Mouse (Mus musculus) midbrain, embryonic 14.5 days (tissue): ENCODE results near the gene Vmn2r83. TPM values are rescaled to one million over a fixed set of nuclear protein-coding genes. Genes with fewer than 3 reads are reported as not detected.
"Not testable (repeated sequence)": the region's sequence is repeated elsewhere in the genome, so short reads cannot be mapped to it uniquely, and the experiment has no call there.

Experiments
- ATAC-seq: fragments of 200-750 bp; cut with Nextera tagmentation; 2 replicates; pipeline ENCODE4 v1.8.0; 2017; ENCODE audit warnings: moderate number of reproducible peaks, moderate library complexity; ENCODE audit not compliant: low FRiP score, low TSS enrichment
- DNase-seq: peaks from one replicate; pipeline ENCODE4 v3.0.0-alpha.2; 2015
- H3K27ac ChIP-seq: fragments of 300-500 bp; sonication (generic); replicated peaks from 2 replicates; pipeline ENCODE4 v1.5.1; 2014; ENCODE audit warnings: mild to moderate bottlenecking, low read depth, low read length, moderate library complexity
- H3K27me3 ChIP-seq: fragments of 300-500 bp; sonication (generic); 2 replicates; pipeline ENCODE4 v1.6.1; 2014; ENCODE audit warnings: low read length, control low read depth, mixed read lengths; ENCODE audit not compliant: control insufficient read depth, insufficient read depth
- H3K36me3 ChIP-seq: fragments of 300-500 bp; sonication (generic); 2 replicates; pipeline ENCODE4 v1.6.1; 2014; ENCODE audit warnings: low read length, control low read depth; ENCODE audit not compliant: control insufficient read depth, insufficient read depth
- H3K4me1 ChIP-seq: fragments of 300-500 bp; sonication (generic); 2 replicates; pipeline ENCODE4 v1.6.1; 2014; ENCODE audit warnings: mild to moderate bottlenecking, antibody characterized with exemption, low read length, control low read depth; ENCODE audit not compliant: control insufficient read depth, insufficient read depth
- H3K4me2 ChIP-seq: fragments of 300-500 bp; sonication (generic); 2 replicates; pipeline ENCODE4 v1.6.1; 2014; ENCODE audit warnings: mild to moderate bottlenecking, low read length, moderate library complexity
- H3K4me3 ChIP-seq: fragments of 300-500 bp; sonication (generic); replicated peaks from 2 replicates; pipeline ENCODE4 v1.5.1; 2014; ENCODE audit warnings: low read depth, low read length
- H3K9ac ChIP-seq: fragments of 300-500 bp; sonication (generic); replicated peaks from 2 replicates; pipeline ENCODE4 v1.6.1; 2014; ENCODE audit warnings: mild to moderate bottlenecking, low read length, moderate library complexity
- H3K9me3 ChIP-seq: fragments of 300-500 bp; sonication (generic); 2 replicates; pipeline ENCODE4 v1.6.1; 2016; ENCODE audit warnings: low read length, control low read depth, mixed read lengths; ENCODE audit not compliant: control insufficient read depth
- WGBS: fragments of 180-500 bp; shearing (Covaris S2); extraction: QIAGEN DNeasy Blood & Tissue Kit; methylation state at CpG from one replicate; pipeline ENCODE4 v1.1.7; 2014; 5-methylcytosine and 5-hydroxymethylcytosine counted together
- polyA plus RNA-seq: library from polyadenylated mRNA; unstranded; fragments of >200 nt; fragmentation: Nextera tagmentation; extraction: Ambion mirVana; gene quantifications from 2 replicates; pipeline ENCODE4 v1.2.1, GENCODE M21; 2014

The Vmn2r83 gene
- polyA plus RNA-seq, result not detected in 2 replicates

- Histone ChIP-seq H3K9me3 (no peaks in the 10 kb centered on the region), H3K9ac (no peak within 1 kb of the TSS), H3K4me1 (no peaks in the 10 kb centered on the region), H3K36me3 (no peaks in the 10 kb centered on the region), H3K4me3 (no peak within 1 kb of the TSS), H3K27me3 (no peaks in the 10 kb centered on the region), H3K27ac (no peak within 1 kb of the TSS), H3K4me2 (no peak within 1 kb of the TSS)
- no peak for ATAC-seq
- DNase-seq, result no peak
Measured at GRCm38 (mm10) chr10:79468431-79468830, at the start of gene Vmn2r83. Vmn2r83 (plus strand) TSS chr10:79468731.

DNA sequence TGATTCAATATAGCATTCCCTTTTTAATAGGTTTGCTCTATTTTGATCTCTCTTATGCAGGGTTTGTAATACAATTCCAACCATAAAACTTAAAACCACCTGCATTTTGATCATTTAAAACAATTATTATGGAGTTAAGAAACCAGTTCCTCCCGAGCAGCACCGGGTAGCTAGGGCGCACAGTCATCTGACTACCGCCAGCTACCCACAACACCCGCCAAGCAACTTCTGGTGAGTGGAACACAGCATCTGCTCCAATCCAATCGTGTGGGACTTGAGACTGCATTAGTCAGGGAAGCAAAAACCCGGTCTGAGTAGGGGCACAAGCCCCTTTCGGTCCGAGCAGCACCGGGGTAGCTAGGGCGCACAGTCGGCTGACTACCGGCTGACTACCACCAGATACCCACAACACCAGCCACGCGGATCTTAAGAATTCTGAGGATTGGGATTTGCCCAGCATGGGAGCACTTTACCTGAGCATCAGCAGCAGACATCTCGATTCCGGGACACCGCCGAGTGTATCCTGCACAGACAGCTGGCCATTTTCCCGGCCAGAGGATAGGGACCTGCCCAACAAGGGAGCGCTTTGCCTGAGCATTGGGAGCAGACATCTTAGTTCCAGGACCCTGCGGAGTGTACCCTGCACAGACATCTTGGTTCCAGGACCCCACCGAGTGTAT, 33.2 kb upstream of the Vmn2r83 start:
- not testable (repeated sequence) for H3K9me3 ChIP-seq, H3K9ac ChIP-seq, H3K4me2 ChIP-seq, H3K27ac ChIP-seq, H3K36me3 ChIP-seq, H3K4me1 ChIP-seq, ATAC-seq, DNase-seq, H3K27me3 ChIP-seq, H3K4me3 ChIP-seq
- WGBS, result 89% methylated on average over 23 of the region's 23 CpGs

- 71% methylated on average over 3 of the region's 3 CpGs for WGBS
- H3K4me1 ChIP-seq, result no peaks in the 10 kb centered on the region
Measured at GRCm38 (mm10) chr10:79495886-79496285, 27.4 kb downstream of the Vmn2r83 start.

DNA sequence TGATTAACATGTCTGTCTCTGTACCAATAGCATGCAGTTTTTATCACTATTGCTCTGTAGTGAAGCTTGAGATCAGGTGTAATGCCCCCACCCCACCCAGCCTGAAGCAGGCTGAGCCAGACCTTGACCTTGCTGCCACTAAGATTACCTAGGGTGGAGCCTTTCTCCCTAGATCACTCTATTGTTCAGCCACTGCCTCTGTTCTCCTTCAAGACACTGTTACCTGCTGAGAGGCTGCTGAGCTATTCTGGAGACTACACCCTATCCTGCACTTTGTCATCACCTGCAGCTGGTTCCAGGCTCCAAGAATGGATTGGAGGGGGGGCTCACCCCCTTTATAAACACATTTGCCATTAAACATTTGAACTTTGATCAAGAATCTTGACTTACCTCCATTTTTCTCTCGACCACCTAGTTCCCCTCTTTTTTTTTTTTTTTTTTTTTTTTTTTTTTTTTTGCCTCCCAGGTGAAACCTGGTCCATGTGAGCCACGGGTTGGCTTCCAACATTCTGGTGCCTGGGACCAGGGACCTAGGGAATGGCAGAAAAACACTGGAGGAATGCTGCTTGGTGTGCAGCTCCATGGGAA, 28.3 kb downstream of the Vmn2r83 start:
- Histone ChIP-seq H3K27ac (no peak overlapping the region), H3K9me3 (no peaks in the 10 kb centered on the region), H3K9ac (no peak overlapping the region), H3K36me3 (no peaks in the 10 kb centered on the region), H3K4me1 (no peaks in the 10 kb centered on the region), H3K4me3 (no peak overlapping the region), H3K27me3 (no peaks in the 10 kb centered on the region), H3K4me2 (no peak overlapping the region)
- ATAC-seq (no peak), DNase-seq (no peak)
- WGBS, result 52% methylated on average over 2 of the region's 2 CpGs

More at GRCm38 (mm10) chr10:79495886-79496285, 27.4 kb downstream of the Vmn2r83 start:
- Histone ChIP-seq H3K9me3 (no peaks in the 10 kb centered on the region), H3K4me2 (no peak overlapping the region), H3K4me3 (no peak overlapping the region), H3K36me3 (no peaks in the 10 kb centered on the region), H3K27ac (no peak overlapping the region), H3K27me3 (no peaks in the 10 kb centered on the region), H3K9ac (no peak overlapping the region)
- DNase-seq, result no peak
- no peak for ATAC-seq

DNA sequence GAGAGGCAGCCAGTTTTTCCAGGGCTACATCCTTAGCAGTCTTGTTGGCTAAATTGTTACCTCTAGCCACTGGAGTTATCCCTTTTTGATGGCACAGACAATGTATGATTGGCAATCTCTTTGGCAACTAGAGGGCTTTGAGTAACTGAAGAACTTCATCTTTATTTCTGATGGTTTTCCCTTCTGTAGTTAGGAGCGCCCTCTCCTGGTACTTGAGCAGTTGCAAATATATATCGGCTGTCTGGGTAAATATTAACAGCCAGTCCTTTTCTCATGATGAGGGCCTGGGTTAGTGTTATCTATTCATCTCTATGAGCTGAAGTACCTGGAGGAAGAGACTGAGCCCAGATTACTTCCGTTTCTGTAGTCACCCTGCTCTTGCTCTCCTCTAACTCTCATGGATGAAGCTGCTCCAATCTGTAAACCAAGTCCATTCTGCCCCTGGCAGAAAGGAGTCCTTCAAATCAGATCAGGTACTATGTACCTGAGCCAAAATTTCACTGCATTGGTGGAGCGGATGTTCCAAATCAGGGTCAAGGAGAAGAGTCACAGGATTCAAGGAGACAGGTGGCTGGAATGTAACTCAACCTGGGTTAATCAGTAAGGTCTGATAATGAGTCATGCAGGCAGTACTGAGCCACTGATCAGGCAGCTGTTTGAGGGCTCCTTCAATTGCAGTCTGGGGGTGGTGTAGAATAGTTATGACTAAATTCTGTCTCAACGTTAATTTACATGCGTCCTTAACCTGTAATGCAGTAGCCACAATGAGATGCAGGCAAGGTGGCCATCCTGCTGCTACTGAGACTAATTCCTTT, 34.5 kb downstream of the Vmn2r83 start:
- no peaks in the 10 kb centered on the region for H3K27me3 ChIP-seq
- H3K36me3 ChIP-seq, result no peaks in the 10 kb centered on the region
- no peaks in the 10 kb centered on the region for H3K9me3 ChIP-seq
- H3K4me2 ChIP-seq, result no peak overlapping the region
- no peak overlapping the region for H3K9ac ChIP-seq
- peak; percentile 29 for DNase-seq
- H3K4me3 ChIP-seq, result no peak overlapping the region
- ATAC-seq, result no peak
- 66% methylated on average over 6 of the region's 6 CpGs for WGBS
- no peaks in the 10 kb centered on the region for H3K4me1 ChIP-seq
- no peak overlapping the region for H3K27ac ChIP-seq

DNA sequence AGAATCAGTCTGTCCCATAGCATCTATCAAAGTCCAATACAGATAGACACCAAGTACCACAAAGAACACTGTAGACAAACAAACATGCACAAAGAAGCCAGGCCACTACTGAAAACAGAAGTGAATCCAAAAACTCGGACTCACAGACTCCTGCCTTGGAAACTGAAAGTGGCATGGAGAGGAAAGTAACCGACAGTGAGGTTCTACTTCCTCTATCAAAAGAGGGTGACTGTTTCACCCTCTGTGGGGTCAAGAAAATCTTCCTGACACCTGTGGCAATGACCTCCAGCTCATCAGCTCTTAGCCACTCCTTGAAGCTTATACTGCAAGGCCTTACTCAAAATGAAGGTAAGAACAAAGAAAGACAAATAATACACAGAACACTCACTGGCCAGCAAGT, 38.2 kb downstream of the Vmn2r83 start:
- no peaks in the 10 kb centered on the region for H3K9me3 ChIP-seq
- no peaks in the 10 kb centered on the region for H3K4me1 ChIP-seq
- no peak overlapping the region for H3K4me2 ChIP-seq
- 81% methylated on average over 2 of the region's 2 CpGs for WGBS
- H3K9ac ChIP-seq, result no peak overlapping the region
- H3K27ac ChIP-seq, result no peak overlapping the region
- no peak for ATAC-seq
- DNase-seq, result no peak
- no peaks in the 10 kb centered on the region for H3K36me3 ChIP-seq
- H3K27me3 ChIP-seq, result no peaks in the 10 kb centered on the region
- no peak overlapping the region for H3K4me3 ChIP-seq

DNA sequence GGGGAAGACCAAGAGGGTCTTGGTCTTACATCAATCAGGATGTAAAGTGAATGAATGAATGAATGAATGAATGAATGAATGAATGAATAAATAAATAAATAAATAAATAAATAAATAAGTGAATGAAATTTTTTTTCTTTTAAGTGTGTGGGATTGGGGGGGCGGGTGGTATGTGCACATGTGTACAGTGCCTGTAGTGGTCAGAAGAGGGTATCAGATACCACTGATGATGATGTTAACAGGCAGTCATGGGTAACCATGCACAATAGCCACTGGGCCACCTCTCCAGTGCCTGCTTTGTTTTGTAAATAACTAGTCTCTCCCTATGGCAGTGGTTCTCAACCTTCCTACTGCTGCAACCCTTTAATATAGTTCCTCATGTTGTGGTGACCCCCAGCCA, 55.9 kb downstream of the Vmn2r83 start:
- Histone ChIP-seq H3K9ac (no peak overlapping the region), H3K4me1 (no peaks in the 10 kb centered on the region), H3K9me3 (no peaks in the 10 kb centered on the region), H3K27ac (no peak overlapping the region), H3K27me3 (no peaks in the 10 kb centered on the region), H3K4me3 (no peak overlapping the region), H3K4me2 (no peak overlapping the region), H3K36me3 (no peaks in the 10 kb centered on the region)
- ATAC-seq (no peak), DNase-seq (no peak)
- WGBS, result 80% methylated on average over 1 of the region's 1 CpGs

DNA sequence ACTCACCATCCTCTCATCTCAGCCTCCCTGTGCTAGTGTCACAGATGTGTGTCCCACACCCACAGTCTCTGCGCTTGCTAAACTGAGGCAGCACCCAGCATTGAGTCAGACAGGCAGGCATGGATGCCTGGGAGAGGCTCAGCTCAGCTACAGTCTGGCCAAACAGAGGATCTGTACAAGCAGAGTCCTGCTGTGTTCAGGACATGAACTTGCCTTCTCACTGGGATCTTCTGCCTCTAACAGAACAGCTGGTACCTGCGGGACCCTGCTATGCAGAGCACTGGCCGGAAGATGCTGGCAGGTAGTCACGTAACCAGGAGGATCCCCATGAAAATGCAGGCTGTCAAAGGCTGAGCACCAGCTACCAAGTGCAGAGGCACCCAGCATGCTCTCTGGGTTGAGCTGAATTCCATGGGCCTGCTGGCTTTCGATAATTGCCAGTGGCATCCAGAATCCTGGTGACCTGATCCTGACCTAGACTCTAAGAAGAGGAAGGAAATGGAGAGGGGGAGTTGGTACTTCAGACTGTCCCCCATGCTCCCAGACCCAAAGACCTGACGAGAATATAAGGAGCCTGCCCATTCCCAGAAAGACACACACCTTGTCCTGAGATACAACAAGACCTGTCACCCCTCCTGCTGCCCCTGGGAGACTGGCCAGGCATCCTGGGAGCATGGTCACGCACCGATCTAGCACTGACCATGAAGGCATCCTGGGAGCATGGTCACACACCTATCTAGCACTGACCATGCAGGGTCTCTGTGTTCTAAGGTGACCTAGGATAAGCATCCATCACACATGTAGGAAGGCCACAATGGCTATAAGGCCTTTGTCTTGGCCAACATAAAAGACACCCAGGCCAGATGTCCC, 57.2 kb downstream of the Vmn2r83 start:
- Histone ChIP-seq H3K9ac (no peak overlapping the region), H3K4me1 (no peaks in the 10 kb centered on the region), H3K27ac (no peak overlapping the region), H3K27me3 (no peaks in the 10 kb centered on the region), H3K4me2 (no peak overlapping the region), H3K4me3 (no peak overlapping the region), H3K36me3 (no peaks in the 10 kb centered on the region), H3K9me3 (no peaks in the 10 kb centered on the region)
- ATAC-seq (no peak), DNase-seq (no peak)
- 94% methylated on average over 8 of the region's 8 CpGs for WGBS
